Mouse (Mus musculus): ENCODE results near the gene H2-DMb2. TPM values are rescaled to one million over a fixed set of nuclear protein-coding genes. Genes with fewer than 3 reads are reported as not detected.

Gene H2-DMb2
- total and polyA plus RNA-seq, 2 experiments = 0.74 to 3.1 TPM

- no peak for TF ChIP-seq POLR2A (IDR thresholded peaks at IDR 0.05; ENCODE audit: extremely low read depth, insufficient read depth, low read length)
- TF ChIP-seq CTCF (IDR thresholded peaks at IDR 0.05; ENCODE audit: low read depth, low read length) = no peak
- DNase-seq (ENCODE audit: extremely low read depth, low read depth, low spot score) = no peak
Measured at GRCm38 (mm10) chr17:34099531-34099930, 43.6 kb upstream of the H2-DMb2 start.

DNA sequence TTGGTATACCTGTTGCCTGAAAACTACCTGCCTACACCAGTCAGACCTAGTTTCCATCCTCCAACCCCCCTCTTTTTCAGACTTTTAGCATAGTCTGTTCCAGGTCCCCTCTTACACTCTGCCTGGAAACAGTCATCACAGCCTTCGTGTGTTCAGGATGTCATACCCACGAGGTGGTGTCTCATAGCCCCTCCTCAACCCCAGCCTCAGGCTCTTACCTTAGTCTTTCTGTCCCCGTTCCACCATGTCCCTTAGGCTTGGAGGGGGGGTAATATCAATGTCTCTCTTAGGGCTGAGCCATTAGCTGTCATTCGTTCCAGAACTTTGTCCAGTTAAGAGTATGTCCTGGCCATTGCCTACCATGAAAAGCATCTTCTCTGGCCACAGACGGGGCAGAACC is 41.9 kb upstream of the H2-DMb2 start:
- Histone ChIP-seq H3K27me3 (ENCODE audit: control insufficient read depth, insufficient read depth, low read length) (no peaks in the 10 kb centered on the region), H3K4me1 (ENCODE audit: control insufficient read depth, insufficient read depth, low read length) (peaks cover 5% of the 10 kb centered on the region; the same call in 1 of the 2 replicates), H3K4me3 (ENCODE audit: insufficient read depth, low read depth, low read length) (no peak overlapping the region), H3K36me3 (ENCODE audit: control insufficient read depth, insufficient read depth, low read length) (no peaks in the 10 kb centered on the region), H3K9ac (ENCODE audit: low read depth, low read length) (no peak overlapping the region), H3K79me2 (ENCODE audit: control insufficient read depth, insufficient read depth, low read length) (no peaks in the 10 kb centered on the region), H3K27ac (replicated peaks; ENCODE audit: insufficient read depth, low read depth, low read length) (no peak overlapping the region)
- TF ChIP-seq POLR2A (IDR thresholded peaks at IDR 0.05; ENCODE audit: extremely low read depth, insufficient read depth, low read length) (no peak), CTCF (IDR thresholded peaks at IDR 0.05; ENCODE audit: low read depth, low read length) (no peak)
- DNase-seq (ENCODE audit: extremely low read depth, low read depth, low spot score) = no peak
- WGBS = 30% methylated on average over 5 of the region's 5 CpGs

More at GRCm38 (mm10) chr17:34099531-34099930, 43.6 kb upstream of the H2-DMb2 start:
- H3K9ac ChIP-seq (ENCODE audit: low read depth, low read length) = no peak overlapping the region
- no peaks in the 10 kb centered on the region for H3K79me2 ChIP-seq (ENCODE audit: control insufficient read depth, insufficient read depth, low read length)
- peaks cover 5% of the 10 kb centered on the region; the same call in 1 of the 2 replicates for H3K4me1 ChIP-seq (ENCODE audit: control insufficient read depth, insufficient read depth, low read length)
- H3K4me3 ChIP-seq (ENCODE audit: insufficient read depth, low read depth, low read length) = no peak overlapping the region
- H3K27me3 ChIP-seq (ENCODE audit: control insufficient read depth, insufficient read depth, low read length) = no peaks in the 10 kb centered on the region
- no peaks in the 10 kb centered on the region for H3K36me3 ChIP-seq (ENCODE audit: control insufficient read depth, insufficient read depth, low read length)
- WGBS = 76% methylated on average over 5 of the region's 5 CpGs
- no peak overlapping the region for H3K27ac ChIP-seq (replicated peaks; ENCODE audit: insufficient read depth, low read depth, low read length)

DNA sequence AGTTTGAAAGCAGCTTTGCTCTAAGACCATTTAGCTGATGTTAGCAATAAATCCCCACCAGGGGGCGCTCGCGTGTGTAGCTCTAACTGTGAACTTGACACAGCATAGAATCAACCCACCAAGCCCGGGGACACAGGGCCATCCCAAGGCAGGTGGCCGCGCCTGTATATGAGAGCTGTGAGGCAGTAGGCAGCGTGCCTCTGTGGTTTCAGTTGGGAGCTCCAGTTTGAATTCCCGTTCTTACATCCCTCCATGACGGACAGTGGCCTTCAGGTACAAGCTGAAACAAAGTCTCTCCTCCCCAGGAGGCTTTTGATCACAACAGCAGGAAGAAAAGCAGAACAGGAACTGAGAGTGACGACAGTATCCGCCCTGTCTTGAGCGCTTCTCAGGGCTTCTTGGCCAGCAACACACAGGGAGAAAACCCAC is 41.5 kb upstream of the H2-DMb2 start:
- peak overlapping the region; percentile 47; the same call in 1 of the 2 replicates for H3K4me3 ChIP-seq (ENCODE audit: insufficient read depth, low read depth, low read length)
- H3K36me3 ChIP-seq (ENCODE audit: control insufficient read depth, insufficient read depth, low read length) = no peaks in the 10 kb centered on the region
- no peak for TF ChIP-seq POLR2A (IDR thresholded peaks at IDR 0.05; ENCODE audit: extremely low read depth, insufficient read depth, low read length)
- TF ChIP-seq CTCF (IDR thresholded peaks at IDR 0.05; ENCODE audit: low read depth, low read length) = peak; percentile 73
- H3K27ac ChIP-seq (replicated peaks; ENCODE audit: insufficient read depth, low read depth, low read length) = no peak overlapping the region; the same call in 1 of the 2 replicates
- WGBS = 17% methylated on average over 12 of the region's 12 CpGs
- H3K4me1 ChIP-seq (ENCODE audit: control insufficient read depth, insufficient read depth, low read length) = peaks cover 5% of the 10 kb centered on the region; the same call in 1 of the 2 replicates
- no peaks in the 10 kb centered on the region for H3K27me3 ChIP-seq (ENCODE audit: control insufficient read depth, insufficient read depth, low read length)
- peak; percentile 62 for DNase-seq (ENCODE audit: extremely low read depth, low read depth, low spot score)
- H3K9ac ChIP-seq (ENCODE audit: low read depth, low read length) = peak overlapping the region; percentile 58; the same call in 1 of the 2 replicates
- H3K79me2 ChIP-seq (ENCODE audit: control insufficient read depth, insufficient read depth, low read length) = no peaks in the 10 kb centered on the region

DNA sequence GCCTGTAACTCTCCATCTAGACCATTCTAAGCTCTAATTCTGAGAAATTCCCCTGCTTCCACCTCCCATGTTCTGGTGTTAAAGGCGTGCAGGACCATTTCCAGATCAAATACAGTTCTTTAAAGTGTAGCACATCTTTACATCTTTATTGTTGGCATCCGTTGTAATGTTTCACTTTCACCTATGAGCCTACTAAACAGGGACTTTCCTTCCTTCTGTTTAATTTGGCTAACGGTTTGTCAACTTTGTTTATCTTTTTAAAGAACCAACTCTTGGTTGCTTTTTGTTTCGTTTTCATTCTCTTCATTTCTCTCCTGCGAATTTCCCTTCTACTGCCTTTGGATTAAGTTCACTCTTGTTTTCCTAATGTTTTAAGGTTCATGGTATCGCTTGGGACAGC is 40.3 kb upstream of the H2-DMb2 start:
- no peak overlapping the region for H3K4me3 ChIP-seq (ENCODE audit: insufficient read depth, low read depth, low read length)
- WGBS = 15% methylated on average over 6 of the region's 6 CpGs
- H3K4me1 ChIP-seq (ENCODE audit: control insufficient read depth, insufficient read depth, low read length) = peaks cover 5% of the 10 kb centered on the region; the same call in 1 of the 2 replicates
- peak; percentile 74 for DNase-seq (ENCODE audit: extremely low read depth, low read depth, low spot score)
- no peaks in the 10 kb centered on the region for H3K27me3 ChIP-seq (ENCODE audit: control insufficient read depth, insufficient read depth, low read length)
- H3K27ac ChIP-seq (replicated peaks; ENCODE audit: insufficient read depth, low read depth, low read length) = no peak overlapping the region
- H3K9ac ChIP-seq (ENCODE audit: low read depth, low read length) = no peak overlapping the region
- TF ChIP-seq CTCF (IDR thresholded peaks at IDR 0.05; ENCODE audit: low read depth, low read length) (no peak), POLR2A (IDR thresholded peaks at IDR 0.05; ENCODE audit: extremely low read depth, insufficient read depth, low read length) (no peak)
- H3K79me2 ChIP-seq (ENCODE audit: control insufficient read depth, insufficient read depth, low read length) = no peaks in the 10 kb centered on the region
- no peaks in the 10 kb centered on the region for H3K36me3 ChIP-seq (ENCODE audit: control insufficient read depth, insufficient read depth, low read length)

DNA sequence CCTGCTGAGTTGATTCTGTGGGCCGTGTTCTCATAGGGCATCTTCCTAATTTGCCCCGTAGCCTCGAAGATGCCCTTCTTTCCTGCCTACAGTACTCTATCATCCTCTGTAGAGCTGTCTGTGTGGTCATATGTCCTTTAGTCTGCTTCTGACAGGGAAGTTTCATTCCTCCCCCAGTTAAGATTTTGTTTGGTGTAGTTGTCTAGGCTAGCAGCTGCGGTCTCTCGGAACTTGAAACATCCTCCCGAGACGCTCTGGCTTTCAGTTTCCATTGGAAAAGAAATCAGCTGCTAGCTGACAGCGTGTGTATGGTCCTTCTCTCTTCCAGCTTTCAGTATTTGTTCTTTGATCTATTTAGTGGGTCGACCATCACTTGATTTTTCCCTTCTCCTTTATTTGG is 38.3 kb upstream of the H2-DMb2 start:
- Histone ChIP-seq H3K27ac (replicated peaks; ENCODE audit: insufficient read depth, low read depth, low read length) (no peak overlapping the region), H3K36me3 (ENCODE audit: control insufficient read depth, insufficient read depth, low read length) (no peaks in the 10 kb centered on the region), H3K27me3 (ENCODE audit: control insufficient read depth, insufficient read depth, low read length) (no peaks in the 10 kb centered on the region), H3K79me2 (ENCODE audit: control insufficient read depth, insufficient read depth, low read length) (no peaks in the 10 kb centered on the region), H3K9ac (ENCODE audit: low read depth, low read length) (no peak overlapping the region), H3K4me3 (ENCODE audit: insufficient read depth, low read depth, low read length) (no peak overlapping the region), H3K4me1 (ENCODE audit: control insufficient read depth, insufficient read depth, low read length) (peaks cover 5% of the 10 kb centered on the region; the same call in 1 of the 2 replicates)
- TF ChIP-seq CTCF (IDR thresholded peaks at IDR 0.05; ENCODE audit: low read depth, low read length) (no peak), POLR2A (IDR thresholded peaks at IDR 0.05; ENCODE audit: extremely low read depth, insufficient read depth, low read length) (no peak)
- DNase-seq (ENCODE audit: extremely low read depth, low read depth, low spot score) = peak; percentile 12
- WGBS = 86% methylated on average over 9 of the region's 9 CpGs

DNA sequence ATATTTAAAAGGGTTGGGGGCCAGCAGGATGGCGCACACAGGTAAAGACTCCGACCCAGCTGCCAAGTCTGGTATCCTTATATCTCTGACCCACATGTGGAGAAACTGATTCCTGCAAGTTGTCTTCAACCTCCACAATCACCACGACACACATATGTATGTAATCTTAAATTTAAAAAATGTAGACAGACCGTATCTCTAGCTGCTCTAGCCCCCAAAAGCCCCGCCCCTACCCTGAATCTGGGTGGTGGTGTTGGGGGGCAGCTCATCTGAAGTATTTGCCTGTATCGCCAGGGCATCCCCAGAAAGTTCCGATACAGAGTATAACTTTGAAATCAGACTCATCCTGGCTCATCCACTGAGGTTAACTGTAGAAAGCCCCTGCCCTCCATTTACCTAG is 36.6 kb upstream of the H2-DMb2 start:
- 93% methylated on average over 7 of the region's 7 CpGs for WGBS

More for the DNA sequence above, 36.6 kb upstream of the H2-DMb2 start:
- Histone ChIP-seq H3K9ac (ENCODE audit: low read depth, low read length) (no peak overlapping the region), H3K4me3 (ENCODE audit: insufficient read depth, low read depth, low read length) (no peak overlapping the region), H3K36me3 (ENCODE audit: control insufficient read depth, insufficient read depth, low read length) (peaks cover 10% of the 10 kb centered on the region), H3K79me2 (ENCODE audit: control insufficient read depth, insufficient read depth, low read length) (no peaks in the 10 kb centered on the region), H3K27me3 (ENCODE audit: control insufficient read depth, insufficient read depth, low read length) (no peaks in the 10 kb centered on the region), H3K27ac (replicated peaks; ENCODE audit: insufficient read depth, low read depth, low read length) (no peak overlapping the region), H3K4me1 (ENCODE audit: control insufficient read depth, insufficient read depth, low read length) (peaks cover 5% of the 10 kb centered on the region; the same call in 1 of the 2 replicates)
- TF ChIP-seq POLR2A (IDR thresholded peaks at IDR 0.05; ENCODE audit: extremely low read depth, insufficient read depth, low read length) (no peak), CTCF (IDR thresholded peaks at IDR 0.05; ENCODE audit: low read depth, low read length) (no peak)
- no peak for DNase-seq (ENCODE audit: extremely low read depth, low read depth, low spot score)

Measured in liver, adult 2 months (tissue).